Mouse (Mus musculus) neural tube, embryonic 10.5 days (tissue): ENCODE measurements around the gene Abtb2.

Experiments used
- DNase-seq: peaks from one replicate; pipeline ENCODE4 v3.0.0-alpha.2; 2017; ENCODE audit warnings: low spot score; ENCODE audit errors: extremely low spot score

The Abtb2 gene

DNA sequence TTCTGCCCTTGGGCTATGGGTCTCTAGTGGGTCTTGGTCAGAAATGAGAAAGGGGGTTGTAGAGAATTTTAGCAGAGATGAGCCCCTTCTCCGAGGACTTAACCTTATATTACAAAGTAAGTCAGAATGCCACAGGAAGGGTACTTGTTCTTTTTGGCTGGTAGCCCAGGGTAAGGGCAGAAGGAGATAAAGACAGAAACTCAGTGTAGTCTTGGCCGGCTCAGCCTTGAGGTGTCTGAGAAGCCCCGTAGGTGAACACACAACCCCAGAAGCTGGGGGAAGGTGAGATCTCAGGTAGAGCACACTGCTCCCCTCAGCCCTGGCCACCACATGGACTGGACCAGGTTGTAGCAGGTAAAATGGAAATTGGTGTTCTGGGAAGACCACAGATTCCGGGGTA lies 93.1 kb downstream of the Abtb2 start:
- no peak for DNase-seq

- DNase-seq = no peak
These were observed 93.8 kb downstream of the Abtb2 start for GRCm38 (mm10) chr2:103659648-103660556.

DNA sequence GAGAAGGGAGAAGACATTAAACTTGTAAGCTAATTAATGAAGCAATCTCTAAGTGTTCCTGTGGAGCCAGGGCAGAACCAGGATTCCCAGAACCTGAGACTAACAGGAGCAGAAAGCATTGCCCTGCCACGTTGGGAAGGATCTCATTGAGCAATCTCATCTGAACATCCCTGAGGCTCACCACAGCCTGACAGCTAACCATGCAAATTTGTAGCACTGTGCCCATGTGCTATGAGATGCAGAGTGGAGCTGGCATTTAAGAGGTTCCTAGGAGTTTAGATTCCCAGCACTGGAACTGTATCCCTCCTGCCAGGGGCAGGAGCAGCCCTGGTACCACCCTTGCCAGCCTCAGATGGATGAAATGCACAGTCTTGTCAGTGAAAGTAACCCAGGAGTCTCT lies 95.6 kb downstream of the Abtb2 start:
- no peak for DNase-seq

GRCm38 (mm10) chr2:103662121-103662520 lies 96.0 kb downstream of the Abtb2 start:
- DNase-seq = no peak

DNA sequence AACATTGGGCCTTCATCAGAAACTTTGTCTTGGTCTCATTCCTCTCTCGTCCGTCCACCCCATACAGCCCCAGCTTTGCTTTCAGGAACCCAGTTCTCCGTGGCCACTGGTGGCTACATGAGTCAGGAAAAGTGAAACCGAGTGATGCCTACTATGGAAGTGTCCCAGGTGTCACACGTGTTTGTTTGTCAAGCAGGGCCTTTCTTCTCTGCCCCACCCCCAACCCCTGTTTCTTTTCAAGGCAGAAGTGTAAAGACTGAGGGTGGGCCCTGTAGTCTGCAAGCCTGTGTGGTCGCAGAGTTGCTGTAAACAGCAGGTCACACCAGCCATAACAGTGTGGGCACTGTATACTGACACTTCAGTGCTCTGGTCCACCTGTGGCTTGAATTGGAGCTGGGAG lies 98.2 kb downstream of the Abtb2 start:
- no peak for DNase-seq

GRCm38 (mm10) chr2:103667962-103668815 lies 102.1 kb downstream of the Abtb2 start:
- no peak for DNase-seq

DNA sequence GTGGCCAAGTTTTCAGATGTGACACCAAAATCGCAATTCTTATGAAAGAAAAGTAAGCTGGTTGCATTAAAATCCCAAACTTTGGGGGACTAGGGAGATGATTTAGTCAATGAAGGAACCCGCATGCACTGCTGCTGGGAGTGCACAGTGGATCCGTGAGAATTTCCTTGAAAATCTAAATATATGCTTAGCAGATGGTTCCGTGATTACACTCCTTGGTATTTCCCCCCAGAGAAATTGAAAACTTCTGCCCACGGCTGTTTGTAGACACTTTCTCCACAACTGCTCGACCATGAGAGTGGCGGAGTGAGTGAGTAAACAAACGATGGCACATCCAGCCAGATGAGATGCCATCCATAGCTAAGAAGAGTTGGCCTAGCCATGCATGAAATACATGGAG lies 102.8 kb downstream of the Abtb2 start:
- DNase-seq = no peak

GRCm38 (mm10) chr2:103669561-103669960 lies 103.5 kb downstream of the Abtb2 start:
- DNase-seq = no peak

- DNase-seq = no peak
These were observed 104.2 kb downstream of the Abtb2 start for GRCm38 (mm10) chr2:103670276-103670680.

DNA sequence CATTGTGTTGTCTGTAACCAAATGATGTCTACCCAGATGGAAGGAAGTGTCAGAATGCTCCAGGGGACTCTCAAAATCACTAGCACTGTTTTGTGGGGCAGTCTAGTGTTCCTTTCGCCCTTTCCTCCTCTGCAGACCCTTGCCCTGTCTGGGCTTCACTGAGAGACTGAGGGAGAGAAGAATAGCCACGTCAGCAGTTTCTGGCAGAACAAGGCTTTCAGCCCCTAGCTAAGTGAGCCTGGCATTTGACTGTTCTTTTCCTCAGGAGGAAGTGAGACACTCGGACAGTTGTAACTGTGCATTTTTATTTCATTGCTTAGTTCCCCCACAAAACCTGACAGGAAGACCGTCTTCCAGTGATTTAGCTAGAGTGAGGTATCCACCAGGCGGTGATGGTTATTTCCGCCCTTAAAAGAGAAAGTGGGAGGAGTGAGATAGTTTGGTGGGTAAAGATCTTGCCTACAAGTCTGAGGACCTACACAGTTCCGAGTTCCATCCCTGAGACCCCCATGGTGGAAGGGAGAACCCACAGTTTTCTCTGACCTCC lies 106.5 kb downstream of the Abtb2 start:
- no peak for DNase-seq

DNA sequence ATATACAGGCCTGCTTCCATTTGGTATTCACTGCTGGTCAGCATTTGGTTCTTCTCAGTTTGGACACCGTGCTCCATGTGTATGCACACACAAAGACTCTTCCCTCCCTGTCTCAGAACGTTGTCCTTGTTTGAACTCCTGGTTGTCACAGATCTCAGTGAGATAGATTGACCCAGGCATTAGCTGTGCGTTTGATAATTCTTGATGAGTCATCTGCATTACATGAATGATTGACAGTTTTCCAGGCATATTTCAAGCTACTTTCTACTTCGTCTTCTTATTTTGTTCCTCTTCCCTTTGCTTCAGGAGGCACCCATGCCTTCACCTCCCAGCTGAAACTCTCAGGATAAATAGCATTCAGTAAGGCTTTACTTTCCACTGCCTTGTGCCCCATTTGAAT lies 107.5 kb downstream of the Abtb2 start:
- DNase-seq = no peak

- no peak for DNase-seq
These were observed 109.3 kb downstream of the Abtb2 start for GRCm38 (mm10) chr2:103675391-103675790.

DNA sequence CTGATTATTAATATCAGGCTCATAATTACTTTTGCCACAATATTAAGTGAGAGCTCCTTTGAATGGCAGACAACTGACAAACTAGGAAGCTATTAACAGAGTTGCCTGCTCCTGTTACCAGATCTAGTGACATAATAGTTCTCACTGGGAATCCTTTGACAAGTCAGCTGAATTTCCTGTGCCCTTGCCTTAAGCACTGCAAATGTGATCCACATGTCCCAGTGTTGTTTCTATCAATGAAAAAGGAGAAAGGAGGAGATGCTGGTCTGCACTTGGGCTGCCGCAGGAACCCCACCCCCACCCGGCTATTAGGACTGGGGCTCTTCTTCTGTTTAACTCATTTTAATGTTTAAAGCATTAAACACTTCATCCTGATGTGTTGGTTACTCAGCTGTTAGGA lies 110.7 kb downstream of the Abtb2 start:
- no peak for DNase-seq

DNA sequence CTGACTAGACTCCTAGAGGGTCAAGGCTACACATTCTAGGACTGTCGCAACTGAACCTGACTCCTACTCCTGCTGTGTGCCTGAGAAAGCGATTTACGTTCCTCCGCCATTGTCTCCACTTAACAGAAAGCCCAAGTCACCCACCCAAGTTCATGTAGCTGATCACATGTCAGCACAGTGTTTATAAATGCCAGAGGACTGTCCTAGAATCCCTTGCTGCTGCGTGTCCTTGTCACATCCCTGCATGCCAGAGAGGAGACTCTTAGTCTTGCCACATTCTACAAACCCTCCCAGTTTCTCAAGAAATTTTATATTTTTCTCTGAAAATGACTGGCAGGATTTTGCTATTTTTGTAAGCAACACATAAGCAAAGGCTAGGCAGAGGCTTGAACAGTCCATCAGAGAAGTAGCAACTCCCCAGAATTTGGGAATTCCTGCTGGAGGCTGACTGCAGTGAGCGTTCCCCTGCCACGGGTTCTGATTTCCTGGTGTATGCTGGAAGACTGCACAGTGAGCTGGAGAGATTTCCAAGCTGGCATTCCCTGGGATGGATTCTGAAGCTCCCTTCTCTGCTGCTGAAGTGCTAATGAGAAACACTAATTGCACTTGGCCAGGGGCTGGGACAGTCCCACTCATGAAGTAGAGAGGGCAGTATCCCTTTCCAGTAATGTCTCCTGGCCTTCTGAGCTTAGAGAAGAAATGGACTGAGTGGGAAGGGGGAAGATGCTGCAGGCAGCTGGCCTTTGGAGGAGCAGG lies 111.7 kb downstream of the Abtb2 start:
- DNase-seq = no peak

GRCm38 (mm10) chr2:103678433-103678832 lies 112.3 kb downstream of the Abtb2 start:
- no peak for DNase-seq

DNA sequence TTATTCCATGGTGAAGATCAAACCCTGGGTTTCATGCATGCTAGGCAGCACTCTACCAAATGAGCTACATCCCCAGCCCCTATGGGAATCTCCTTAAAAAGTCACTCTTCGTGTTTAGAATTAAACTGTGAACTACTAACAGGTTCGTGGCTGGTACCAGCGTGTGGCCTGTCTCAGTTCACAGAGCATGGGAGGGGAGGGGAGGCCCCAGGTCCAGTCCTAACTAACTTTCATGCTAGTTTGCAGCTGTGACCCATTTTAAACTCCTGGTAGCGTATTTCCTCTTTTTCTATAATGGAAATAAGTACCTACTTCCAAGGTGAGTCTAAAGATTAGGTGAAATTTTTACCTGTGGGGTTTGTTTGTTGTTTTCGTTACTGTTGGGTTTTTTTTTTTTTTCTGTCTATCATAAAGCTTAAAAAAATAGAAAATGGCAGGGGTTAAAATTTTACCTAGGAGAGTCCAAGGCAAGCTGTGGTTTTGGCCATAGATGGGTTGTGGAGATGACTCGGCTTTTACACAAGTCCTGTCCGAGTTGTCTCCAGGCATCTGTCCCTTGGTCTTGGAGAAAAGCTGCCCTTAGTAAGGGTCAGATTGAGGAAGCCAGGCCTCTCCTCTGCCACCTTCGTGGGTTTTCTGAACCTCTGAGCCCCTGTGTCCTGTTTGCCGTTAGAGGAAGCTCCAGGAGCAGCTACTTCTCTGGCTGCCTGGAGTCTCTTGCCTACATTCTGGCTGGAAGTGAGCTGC lies 114.4 kb downstream of the Abtb2 start:
- no peak for DNase-seq

- no peak for DNase-seq
These were observed 115.0 kb downstream of the Abtb2 start for GRCm38 (mm10) chr2:103681149-103681548.

DNA sequence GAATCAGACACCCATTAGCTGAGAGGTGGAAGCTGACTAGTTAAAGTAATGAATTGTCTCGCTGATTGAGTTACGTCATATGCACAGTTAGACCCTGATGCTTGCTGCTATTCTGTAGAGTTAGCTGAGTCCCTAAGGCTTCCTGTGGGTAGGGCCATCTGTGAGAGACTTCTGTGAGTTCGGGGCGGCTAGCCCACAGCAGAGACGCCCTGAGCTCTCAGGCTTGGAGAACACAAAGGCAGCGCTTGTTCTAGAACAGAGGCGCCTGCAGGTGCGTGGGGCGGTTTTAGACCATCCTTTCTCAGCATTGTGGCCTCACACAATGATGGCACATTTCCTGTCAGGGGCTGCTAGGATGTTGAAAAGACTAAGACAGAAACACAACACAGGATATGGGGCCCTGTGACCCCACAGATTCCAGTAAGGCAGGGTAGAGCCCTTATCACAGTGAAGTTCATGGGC lies 116.2 kb downstream of the Abtb2 start:
- DNase-seq = no peak

GRCm38 (mm10) chr2:103682927-103683442 lies 116.9 kb downstream of the Abtb2 start:
- DNase-seq = no peak

- DNase-seq = no peak
These were observed 118.3 kb downstream of the Abtb2 start for GRCm38 (mm10) chr2:103684431-103684830.
